Mouse (Mus musculus): ENCODE measurements around the gene Grik2.

The Grik2 gene

DNA sequence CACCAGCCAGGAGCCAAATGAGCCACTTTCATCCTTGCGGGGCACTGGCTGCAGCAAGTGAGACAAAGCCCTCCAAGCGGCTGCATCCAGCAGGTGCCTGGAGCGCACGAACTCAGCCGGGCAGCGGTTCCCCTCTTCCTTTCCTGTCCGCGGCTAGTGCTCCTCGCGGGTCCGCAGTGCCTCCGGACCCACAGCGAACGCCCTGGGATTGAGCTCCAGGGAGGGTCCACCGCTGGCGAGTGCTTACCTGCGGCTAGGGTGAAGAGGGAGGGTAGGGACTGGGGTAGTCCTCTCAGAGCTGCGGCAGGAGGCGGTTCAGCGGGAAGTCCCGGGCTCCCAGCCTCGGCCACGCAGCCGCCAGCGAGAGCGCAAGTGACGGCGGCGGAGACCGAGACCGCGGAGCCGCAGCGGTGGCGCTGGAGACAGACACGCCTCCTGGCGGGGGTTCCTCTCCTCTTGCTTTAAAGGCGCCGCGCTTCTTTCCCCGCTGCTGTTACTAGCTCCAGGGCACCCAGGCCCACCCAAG is at the start of gene Grik2:
Gene Grik2, minus strand, starts transcription at position 386 of the 526 bp plus-strand sequence.
- in situ Hi-C loops (cut with MboI; ENCODE audit: unreplicated experiment in 2 of 2), result no loop called here

GRCm38 (mm10) chr10:49834392-49834791 is 45.8 kb upstream of the Grik2 start:
- in situ Hi-C loops (cut with MboI; ENCODE audit: unreplicated experiment in 2 of 2), result no loop called here

GRCm38 (mm10) chr10:49807276-49807675 is 18.7 kb upstream of the Grik2 start:
- in situ Hi-C loops (cut with MboI; ENCODE audit: unreplicated experiment in 2 of 2), result no loop called here

GRCm38 (mm10) chr10:49801001-49801400 is 12.4 kb upstream of the Grik2 start:
- in situ Hi-C loops (cut with MboI; ENCODE audit: unreplicated experiment in 2 of 2), result no loop called here

DNA sequence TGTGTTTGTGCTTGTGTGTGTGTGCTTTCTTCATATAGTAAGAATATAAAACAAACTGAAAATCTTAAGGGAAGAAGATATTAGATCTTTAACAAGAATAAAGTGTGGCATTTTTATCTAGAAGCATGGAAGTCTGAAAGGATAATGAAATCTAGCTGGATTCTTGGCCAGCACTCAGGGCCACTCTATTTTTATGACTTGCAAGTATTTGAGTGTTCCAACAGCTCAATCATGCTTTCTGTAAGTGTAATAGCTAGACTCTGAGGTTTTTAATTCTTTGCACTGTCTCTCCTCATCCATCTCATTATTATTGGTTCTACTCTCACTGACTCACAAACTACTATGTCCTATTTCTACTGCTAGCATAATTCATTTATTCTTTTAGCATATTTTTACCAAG is 5.6 kb upstream of the Grik2 start:
- in situ Hi-C loops (cut with MboI; ENCODE audit: unreplicated experiment in 2 of 2), result no loop called here

DNA sequence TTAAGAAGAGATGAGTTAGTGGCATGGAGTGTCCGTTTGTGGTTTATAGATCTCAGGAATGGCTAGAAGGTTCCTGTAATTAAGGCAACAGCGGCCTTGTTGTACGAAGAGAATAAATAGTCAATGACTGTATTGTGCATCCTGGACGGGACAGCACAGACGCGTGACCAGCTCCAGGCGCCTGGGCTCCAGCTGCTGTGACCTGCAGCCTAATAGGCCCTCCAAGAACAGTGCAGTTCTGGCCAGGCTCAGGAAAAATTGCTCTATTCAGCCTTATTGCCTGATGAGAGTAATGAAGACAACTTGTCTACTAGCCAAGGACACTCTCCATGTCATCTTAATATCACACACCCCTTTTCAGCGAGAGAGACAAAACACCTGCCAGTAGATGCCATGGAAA is 1.8 kb upstream of the Grik2 start:
- in situ Hi-C loops (cut with MboI; ENCODE audit: unreplicated experiment in 2 of 2), result no loop called here

GRCm38 (mm10) chr10:49789711-49790110 is 1.1 kb upstream of the Grik2 start:
- in situ Hi-C loops (cut with MboI; ENCODE audit: unreplicated experiment in 2 of 2), result no loop called here

DNA sequence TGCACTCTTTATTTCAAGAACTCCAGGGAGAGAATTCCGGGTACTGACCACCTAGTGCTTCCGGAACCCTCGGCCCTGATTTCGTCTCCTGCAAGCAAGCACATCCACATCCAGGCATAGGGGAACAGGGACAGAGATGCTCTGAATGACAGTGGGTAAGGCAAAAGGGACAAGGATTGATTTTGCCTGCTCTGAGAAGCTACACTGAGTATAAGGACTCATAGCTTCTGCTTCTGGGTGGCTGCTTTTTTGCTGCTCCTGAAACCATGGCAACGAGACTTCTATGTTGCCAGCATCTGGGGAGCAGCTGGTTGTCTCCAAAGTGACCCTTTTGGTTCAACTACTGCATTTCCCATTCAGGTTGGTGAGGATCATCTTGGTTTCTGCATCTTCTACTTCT is 348 bp upstream of the Grik2 start:
- in situ Hi-C loops (cut with MboI; ENCODE audit: unreplicated experiment in 2 of 2), result no loop called here

DNA sequence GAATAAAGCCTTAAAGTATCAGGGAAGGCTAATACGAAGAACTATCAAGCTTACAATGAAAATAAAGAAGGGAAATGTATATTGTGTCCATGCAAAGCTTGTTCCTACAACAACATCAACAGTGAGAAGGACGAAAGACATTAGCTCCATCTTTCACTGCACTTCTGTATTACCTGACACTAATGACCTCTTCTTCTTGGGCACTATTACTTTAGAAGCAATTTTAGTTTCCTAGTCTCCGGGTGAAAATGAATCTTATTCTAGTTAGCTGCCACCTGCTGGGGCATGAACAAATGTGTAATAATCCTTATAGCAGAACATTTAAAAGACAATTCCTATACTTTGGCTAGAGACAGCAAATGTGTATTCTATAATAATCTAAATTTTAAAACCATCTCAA is 1.9 kb downstream of the Grik2 start:
- in situ Hi-C loops (cut with MboI; ENCODE audit: unreplicated experiment in 2 of 2), result no loop called here

DNA sequence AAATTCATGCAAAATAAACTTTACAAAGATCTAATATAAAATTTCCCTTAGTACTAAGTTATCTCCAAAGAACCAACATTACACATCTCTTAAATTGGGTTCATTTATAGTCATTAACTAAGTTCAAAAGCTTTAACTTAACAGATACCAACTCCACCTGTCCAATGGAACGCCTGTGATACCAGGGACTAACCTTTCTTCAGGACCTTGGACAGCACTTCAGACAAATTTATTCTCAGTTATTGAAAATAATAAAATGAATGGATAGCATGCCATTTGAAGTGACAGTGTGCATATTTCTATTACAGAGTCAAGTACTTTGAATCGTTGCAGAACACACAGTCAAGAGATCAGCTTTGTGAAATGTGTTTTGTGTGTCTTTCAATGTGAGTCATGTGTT is 3.1 kb downstream of the Grik2 start:
- in situ Hi-C loops (cut with MboI; ENCODE audit: unreplicated experiment in 2 of 2), result no loop called here

DNA sequence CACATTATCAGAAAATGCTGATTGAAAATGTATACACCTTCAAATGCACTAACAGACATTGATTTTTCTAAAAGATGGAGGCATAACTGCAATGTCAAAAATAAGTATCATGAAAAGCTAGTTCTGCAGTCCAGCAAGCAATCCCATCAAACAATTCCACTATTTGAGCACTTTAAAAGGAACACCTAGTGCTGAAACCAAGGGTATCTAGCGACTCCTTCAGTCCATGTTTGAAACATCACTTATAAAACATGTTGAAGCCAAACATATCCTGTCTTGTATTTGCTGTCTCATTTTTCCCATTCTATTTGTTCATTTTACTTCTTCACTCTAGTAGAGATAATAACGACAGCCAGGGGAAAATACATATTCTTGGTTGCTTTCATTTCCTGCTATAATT is 3.7 kb downstream of the Grik2 start:
- in situ Hi-C loops (cut with MboI; ENCODE audit: unreplicated experiment in 2 of 2), result no loop called here

- in situ Hi-C loops (cut with MboI; ENCODE audit: unreplicated experiment in 2 of 2), result no loop called here
Observed at GRCm38 (mm10) chr10:49782741-49783691, 5.5 kb downstream of the Grik2 start.

GRCm38 (mm10) chr10:49782061-49782460 is 6.5 kb downstream of the Grik2 start:
- in situ Hi-C loops (cut with MboI; ENCODE audit: unreplicated experiment in 2 of 2), result no loop called here

GRCm38 (mm10) chr10:49780430-49780829 is 8.1 kb downstream of the Grik2 start:
- in situ Hi-C loops (cut with MboI; ENCODE audit: unreplicated experiment in 2 of 2), result no loop called here

- in situ Hi-C loops (cut with MboI; ENCODE audit: unreplicated experiment in 2 of 2), result no loop called here
Observed at GRCm38 (mm10) chr10:49768897-49769296, 19.7 kb downstream of the Grik2 start.

GRCm38 (mm10) chr10:49767556-49767955 is 21.0 kb downstream of the Grik2 start:
- in situ Hi-C loops (cut with MboI; ENCODE audit: unreplicated experiment in 2 of 2), result no loop called here

GRCm38 (mm10) chr10:49762607-49763006 is 26.0 kb downstream of the Grik2 start:
- in situ Hi-C loops (cut with MboI; ENCODE audit: unreplicated experiment in 2 of 2), result no loop called here

DNA sequence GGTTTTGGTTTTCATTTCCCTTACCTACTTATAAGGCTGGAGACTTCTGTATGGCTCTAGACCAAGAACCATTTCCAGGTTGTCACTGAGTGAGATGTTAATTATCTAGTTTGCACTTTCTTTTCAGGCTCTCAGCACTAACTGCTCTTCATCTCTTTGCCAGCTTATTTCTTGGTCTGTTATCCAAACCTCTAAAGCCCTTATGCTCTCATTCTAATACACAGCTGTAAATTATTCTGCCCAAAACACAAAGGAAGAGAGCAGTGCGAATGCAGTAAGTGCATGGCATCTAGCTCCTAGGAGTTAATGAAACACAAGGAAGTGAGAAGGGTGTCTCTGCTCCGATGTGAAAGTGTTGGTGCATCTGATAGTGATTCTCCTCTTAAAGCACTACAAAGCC is 36.8 kb downstream of the Grik2 start:
- in situ Hi-C loops (cut with MboI; ENCODE audit: unreplicated experiment in 2 of 2), result no loop called here

GRCm38 (mm10) chr10:49731841-49732240 is 56.7 kb downstream of the Grik2 start:
- in situ Hi-C loops (cut with MboI; ENCODE audit: unreplicated experiment in 2 of 2), result no loop called here

- in situ Hi-C loops (cut with MboI; ENCODE audit: unreplicated experiment in 2 of 2), result no loop called here
Observed at GRCm38 (mm10) chr10:49723706-49724105, 64.9 kb downstream of the Grik2 start.

GRCm38 (mm10) chr10:49716856-49717255 is 71.7 kb downstream of the Grik2 start:
- in situ Hi-C loops (cut with MboI; ENCODE audit: unreplicated experiment in 2 of 2), result no loop called here

DNA sequence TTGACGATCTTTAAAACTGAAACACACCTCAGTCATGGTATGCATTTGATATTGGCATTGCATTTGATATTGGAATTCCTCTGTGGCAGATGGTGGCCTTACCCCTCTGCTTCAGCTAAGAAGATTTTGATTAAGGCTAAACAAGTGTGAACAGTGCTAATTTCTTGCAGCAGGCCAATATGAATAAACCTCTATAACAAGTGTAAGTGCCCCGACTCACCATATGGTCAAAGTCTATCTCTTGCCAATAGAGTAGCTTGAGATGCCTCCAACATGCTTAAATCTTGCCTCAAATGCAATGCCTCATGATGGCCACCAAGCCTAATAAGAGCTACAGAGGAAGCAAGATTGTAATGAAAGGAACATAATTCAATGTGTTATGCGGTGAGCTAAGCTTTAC is 78.8 kb downstream of the Grik2 start:
- in situ Hi-C loops (cut with MboI; ENCODE audit: unreplicated experiment in 2 of 2), result no loop called here

Measured in v-Abl transformed pro-B cells (cell line).